Mouse (Mus musculus): ENCODE measurements around the gene Adgrv1.
A peak's percentile ranks its signal among the peaks of the same experiment; 100 is the strongest.

Adgrv1 gene

DNA sequence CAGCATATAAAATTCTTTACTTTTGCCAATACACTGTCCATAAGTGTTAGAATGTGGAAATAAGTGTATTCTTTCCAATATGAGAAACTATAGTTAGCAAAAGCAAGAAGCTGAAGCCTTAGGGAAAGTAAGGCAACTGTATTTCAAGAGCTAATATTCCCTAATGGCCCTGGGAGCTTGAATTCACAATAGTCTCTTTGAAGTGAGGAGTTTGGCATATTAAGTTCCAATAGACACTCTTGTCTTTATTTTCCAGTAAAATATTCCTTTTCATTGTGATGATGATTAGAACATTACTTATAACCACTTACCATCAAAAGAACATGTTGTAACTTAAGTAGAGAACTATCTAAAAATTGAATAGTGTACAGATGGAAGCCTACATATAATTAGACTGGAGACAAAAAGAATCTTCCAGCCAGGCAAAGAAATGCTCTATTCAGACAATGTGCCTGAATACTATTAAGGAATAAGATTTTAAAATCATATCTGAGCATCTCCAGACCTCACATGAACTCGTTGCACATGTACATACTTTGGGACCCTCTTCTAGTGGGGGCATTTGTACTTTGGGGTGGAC, 225.0 kb downstream of the Adgrv1 start:
- no peak for DNase-seq (ENCODE audit: low read depth)

- DNase-seq (ENCODE audit: low read depth) = no peak
Observed at GRCm38 (mm10) chr13:81402826-81403225, 230.1 kb downstream of the Adgrv1 start.

GRCm38 (mm10) chr13:81402191-81402590, 230.8 kb downstream of the Adgrv1 start:
- DNase-seq (ENCODE audit: low read depth) = no peak

DNA sequence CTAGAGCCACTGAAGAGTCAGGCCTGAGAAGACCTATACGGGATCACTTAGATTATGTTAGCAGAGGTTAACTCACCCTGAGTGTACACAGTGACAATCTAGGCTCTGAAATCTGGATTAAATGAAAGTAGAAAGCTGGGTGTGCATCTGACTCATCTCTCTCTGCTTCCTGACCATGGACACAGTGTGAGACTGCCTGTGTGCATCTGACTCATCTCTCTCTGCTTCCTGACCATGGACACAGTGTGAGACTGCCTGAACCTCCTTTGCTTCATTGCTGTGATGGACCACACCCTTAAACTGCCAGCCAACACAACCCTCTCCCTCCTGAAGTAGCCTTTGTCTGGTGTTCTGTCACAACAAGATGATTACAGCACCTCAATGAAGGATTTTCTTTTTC, 231.2 kb downstream of the Adgrv1 start:
- DNase-seq (ENCODE audit: low read depth) = no peak

DNA sequence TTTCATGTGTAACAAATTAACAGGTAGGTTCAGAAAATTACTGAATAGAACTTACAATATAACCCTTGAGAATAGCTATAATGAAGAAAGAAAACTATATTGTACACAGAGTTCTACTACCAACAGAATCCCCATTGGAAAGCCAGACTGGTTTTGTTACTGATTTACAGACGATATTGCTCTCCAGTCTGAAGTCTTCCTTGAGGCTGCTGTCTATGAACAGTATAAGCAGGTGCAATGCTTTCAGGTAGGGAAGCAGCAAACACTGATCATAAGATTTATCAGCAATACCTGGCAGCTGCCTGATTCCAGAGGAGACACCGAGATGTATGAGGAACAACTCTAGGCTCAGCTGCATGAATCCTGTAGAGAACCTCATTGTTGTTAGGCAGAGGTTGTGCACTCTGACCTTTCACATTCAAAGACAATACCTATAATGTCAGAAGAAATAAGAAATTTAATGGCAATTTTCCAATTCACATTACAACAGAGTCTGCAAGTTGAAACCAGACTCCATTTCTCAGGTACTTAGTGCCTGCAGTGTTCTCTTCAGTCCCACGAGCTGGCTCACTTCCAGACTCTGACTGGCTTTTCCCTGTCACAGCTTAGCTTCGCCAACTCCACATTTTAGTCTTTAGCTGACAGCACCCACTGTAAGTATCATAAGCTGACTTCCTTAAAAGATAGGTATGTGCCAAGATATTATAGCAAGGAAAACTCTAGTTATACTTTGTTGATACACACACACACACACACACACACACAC, 247.2 kb downstream of the Adgrv1 start:
- peak; percentile 3 for DNase-seq (ENCODE audit: low read depth)

- DNase-seq (ENCODE audit: low read depth) = no peak
Observed at GRCm38 (mm10) chr13:81381835-81382234, 251.1 kb downstream of the Adgrv1 start.

DNA sequence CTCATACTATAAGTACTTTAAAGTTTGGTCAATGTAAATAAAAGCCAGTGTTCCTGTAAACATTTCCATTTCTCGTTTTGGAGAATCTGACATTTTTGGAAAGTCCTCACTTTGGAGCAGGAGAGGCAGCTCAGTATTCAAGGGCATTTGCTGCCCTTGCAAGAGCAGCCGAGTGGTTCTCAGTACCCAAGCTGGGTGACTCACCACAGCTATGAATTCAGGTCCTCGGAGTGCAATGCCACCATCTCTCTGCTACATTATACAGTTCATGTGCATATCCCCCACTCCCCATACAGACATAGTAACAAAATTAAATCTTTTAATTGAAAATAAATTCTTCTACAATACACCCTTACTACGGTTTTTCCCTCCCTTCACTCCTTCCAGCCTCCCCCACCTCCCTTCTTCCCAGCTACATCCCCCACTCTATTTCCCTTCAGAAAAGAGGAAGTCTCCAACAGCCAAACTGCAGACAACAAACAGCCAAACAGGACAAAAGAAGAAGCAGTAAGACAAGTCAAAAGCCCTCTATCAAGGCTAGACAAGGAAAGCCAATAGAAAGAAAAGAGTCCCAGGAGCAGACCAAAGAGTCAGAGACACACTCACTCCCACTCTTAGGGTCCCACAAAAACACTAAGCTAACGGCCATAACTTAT, 262.0 kb downstream of the Adgrv1 start:
- DNase-seq (ENCODE audit: low read depth) = no peak

DNA sequence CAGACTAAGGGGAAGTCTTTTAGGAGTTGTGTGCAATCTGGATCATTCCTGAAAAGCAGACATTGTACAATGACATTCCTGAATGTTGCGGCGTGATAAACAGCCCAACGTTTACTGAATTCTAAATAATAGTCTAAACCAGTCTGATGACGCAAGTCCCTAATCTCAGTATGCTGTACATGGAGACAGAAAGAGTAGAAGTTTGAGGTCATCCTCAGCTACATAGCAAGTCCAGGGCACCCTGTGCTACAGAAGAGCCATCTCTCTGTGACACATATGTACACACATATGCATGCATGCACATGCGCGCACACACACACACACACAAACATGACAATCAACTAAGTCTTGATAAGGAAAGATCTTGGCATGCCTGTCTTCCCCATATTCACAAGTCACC, 262.8 kb downstream of the Adgrv1 start:
- no peak for DNase-seq (ENCODE audit: low read depth)

- DNase-seq (ENCODE audit: low read depth) = peak; percentile 48
Observed at GRCm38 (mm10) chr13:81369564-81369963, 263.4 kb downstream of the Adgrv1 start.

- no peak for DNase-seq (ENCODE audit: low read depth)
Observed at GRCm38 (mm10) chr13:81368987-81369386, 264.0 kb downstream of the Adgrv1 start.

- DNase-seq (ENCODE audit: low read depth) = no peak
Observed at GRCm38 (mm10) chr13:81367681-81368376, 265.1 kb downstream of the Adgrv1 start.

GRCm38 (mm10) chr13:81360338-81360737, 272.6 kb downstream of the Adgrv1 start:
- no peak for DNase-seq (ENCODE audit: low read depth)

DNA sequence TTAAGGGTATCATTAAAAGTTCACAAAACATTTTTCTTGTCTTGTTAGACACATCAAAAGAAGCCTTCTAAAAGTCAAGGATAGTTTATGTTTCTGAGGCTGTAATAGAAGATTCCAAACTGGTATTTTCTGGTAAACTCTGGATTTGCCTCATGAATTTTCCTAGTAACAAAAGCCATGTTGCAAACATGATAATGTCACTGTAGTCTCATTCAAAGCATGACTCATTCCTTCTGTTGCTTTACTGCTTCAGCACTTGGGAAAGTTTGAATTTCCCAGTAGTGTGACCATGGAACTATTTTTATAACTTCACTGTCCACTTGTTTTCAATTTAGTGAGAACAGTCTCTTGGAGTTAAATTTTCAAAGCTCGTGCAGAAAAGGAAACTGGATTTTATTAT, 274.2 kb downstream of the Adgrv1 start:
- peak; percentile 1 for DNase-seq (ENCODE audit: low read depth)

DNA sequence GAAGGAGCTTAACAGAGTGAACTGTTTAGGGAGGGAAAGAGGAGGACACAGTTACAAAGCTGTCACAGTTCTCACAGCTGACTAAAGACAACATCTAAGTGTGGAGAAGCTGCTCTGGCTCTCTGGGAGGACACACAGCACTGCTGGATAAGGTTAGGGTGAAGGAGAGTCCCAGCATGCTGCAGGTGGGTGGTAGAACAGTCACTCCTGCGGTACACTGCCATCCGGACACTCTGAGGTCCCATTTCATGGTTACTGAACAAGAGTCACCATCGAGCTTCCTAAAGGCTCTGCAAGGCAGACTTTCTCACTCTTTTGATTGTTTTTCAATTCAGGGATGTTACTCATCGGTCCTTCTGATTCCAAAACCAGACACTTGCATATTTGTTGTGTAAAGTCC, 274.6 kb downstream of the Adgrv1 start:
- DNase-seq (ENCODE audit: low read depth) = no peak

DNA sequence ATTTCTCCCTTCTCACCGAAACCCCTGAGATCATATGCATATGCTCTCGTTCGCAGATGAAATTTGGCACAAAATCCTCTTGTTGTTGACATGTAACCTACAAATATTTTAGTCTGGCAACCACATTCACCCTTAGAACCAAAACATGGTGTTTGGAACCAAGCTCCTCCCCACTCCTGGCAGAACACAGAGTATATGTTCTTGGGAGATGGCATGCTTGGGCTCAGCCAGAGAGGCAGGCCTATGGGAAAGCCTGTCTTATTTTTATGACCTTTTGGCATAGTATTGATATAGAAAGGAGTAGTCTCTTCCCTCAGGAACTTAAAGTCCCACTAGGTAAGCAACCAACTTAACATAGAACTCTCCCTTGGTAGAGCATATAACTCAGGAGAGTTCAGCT, 275.7 kb downstream of the Adgrv1 start:
- no peak for DNase-seq (ENCODE audit: low read depth)

DNA sequence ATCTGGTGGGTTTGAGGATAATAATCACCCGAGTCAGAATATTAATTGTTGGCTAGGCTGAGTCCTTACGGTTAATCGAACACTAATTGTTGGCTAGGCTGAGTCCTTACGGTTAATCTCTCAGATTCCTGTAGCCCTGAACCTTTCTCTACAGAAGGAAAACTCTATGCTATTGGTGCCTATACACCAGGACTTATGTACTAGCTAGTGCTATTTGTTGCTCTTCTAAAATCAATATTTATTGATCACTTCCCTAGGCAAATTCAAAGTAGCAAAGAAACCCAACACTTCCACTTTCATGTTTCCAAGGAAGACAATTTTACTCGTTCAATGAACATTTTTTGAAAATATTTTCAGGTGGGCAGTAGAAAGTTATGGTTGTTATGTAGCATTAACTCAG, 278.4 kb downstream of the Adgrv1 start:
- DNase-seq (ENCODE audit: low read depth) = no peak

GRCm38 (mm10) chr13:81352296-81352695, 280.7 kb downstream of the Adgrv1 start:
- no peak for DNase-seq (ENCODE audit: low read depth)

DNA sequence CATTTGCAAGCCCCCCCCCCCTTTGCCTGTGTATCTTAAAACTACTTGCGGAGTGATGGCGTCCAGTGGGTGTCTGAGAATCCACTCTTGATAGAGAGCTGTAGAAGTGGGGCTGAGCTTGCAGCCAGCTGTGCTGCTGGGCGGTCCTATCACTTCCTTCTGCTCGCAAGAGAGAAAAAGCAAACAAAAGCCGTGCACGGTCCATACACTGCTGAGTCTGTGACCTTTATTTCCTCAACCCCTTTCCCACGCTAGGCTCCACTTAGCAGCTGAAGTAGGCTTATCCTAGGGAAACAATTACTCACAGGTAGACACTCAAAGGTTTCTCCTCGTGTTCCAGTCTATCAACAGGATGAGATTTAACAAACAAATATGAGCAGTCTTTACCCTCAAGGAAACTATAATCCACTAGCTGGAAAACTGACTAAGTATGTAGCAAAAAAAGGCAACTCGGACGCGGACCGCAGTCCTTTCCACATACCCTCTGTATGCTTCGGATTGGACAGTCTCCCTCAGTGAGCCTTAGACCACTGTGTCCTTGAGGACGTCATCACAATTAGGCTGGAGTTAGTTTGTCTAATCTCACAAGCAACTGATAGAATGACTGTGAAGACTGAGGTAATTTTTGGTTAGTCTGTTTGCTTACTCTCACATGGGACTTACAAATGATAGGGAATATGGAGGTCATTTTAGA, 281.3 kb downstream of the Adgrv1 start:
- no peak for DNase-seq (ENCODE audit: low read depth)

DNA sequence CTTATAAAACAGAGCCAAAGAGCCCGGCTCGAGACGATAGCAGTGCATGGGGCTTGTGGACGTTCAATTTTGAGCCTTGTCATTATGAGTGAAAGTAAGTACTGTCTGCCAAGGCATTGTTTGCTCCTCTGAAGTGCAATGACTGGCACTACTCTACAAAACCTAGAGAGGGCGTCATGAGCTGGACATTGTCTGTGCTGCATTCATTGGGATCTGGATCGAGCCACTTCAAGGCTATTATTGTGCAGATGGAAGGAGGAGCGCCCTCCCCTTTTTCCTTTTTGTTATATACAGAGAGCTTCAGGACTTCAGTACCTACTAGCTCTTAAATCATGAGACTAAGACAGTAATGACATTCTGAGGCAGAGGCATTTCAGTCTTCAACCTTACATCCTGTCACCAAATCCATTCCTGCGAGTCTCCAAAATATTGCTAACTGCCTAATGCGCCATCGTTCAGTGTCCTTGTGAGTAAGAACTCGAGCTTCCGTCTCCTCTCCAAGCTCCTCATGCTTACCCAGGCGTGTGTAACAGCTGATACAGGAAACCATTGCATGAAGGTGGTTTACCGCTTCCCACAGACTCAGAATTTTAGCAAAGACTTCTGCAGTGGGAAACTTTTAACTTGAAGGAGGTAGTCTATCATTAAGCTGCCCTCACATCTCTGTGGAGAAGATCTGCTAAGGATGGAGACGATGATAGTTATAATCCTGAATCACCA, 285.5 kb downstream of the Adgrv1 start:
- DNase-seq (ENCODE audit: low read depth) = no peak

GRCm38 (mm10) chr13:81342987-81343596, 289.9 kb downstream of the Adgrv1 start:
- no peak for DNase-seq (ENCODE audit: low read depth)

GRCm38 (mm10) chr13:81335241-81335640, 297.7 kb downstream of the Adgrv1 start:
- DNase-seq (ENCODE audit: low read depth) = no peak

Data from NIH3T3 (cell line).